Mouse (Mus musculus): ENCODE measurements at regions not wholly inside any gene's neighbourhood (a gene's known extent, or its start where the extent isn't known, plus 50 kb on each side); places are given as distances from the start of the nearest gene placed in this dataset.
A peak's percentile ranks its signal among the peaks of the same experiment; 100 is the strongest.

GRCm38 (mm10) chr7:61851949-61852348 lies 494.4 kb upstream of the Ndn start:
- no peak for TF ChIP-seq CTCF (IDR thresholded peaks at IDR 0.05)
- Histone ChIP-seq H3K4me3 (no peak overlapping the region), H3K27ac (no peak overlapping the region)
- intact Hi-C loops (cut with DNase I), result no loop called here
- DNase-seq (ENCODE audit: extremely low spot score in 1 of 2, low spot score in 2 of 2), result no peak

- TF ChIP-seq CTCF (IDR thresholded peaks at IDR 0.05), result no peak
- intact Hi-C loops (cut with DNase I), result no loop called here
- no peak for DNase-seq (ENCODE audit: extremely low spot score in 1 of 2, low spot score in 2 of 2)
- no peak overlapping the region for H3K27ac ChIP-seq
- H3K4me3 ChIP-seq, result no peak overlapping the region
Observed at GRCm38 (mm10) chr7:61864517-61864916, 481.9 kb upstream of the Ndn start.

- no peak for DNase-seq (ENCODE audit: extremely low spot score in 1 of 2, low spot score in 2 of 2)
- no peak for TF ChIP-seq CTCF (IDR thresholded peaks at IDR 0.05)
- H3K27ac ChIP-seq, result no peak overlapping the region
- intact Hi-C loops (cut with DNase I), result no loop called here
- H3K4me3 ChIP-seq, result no peak overlapping the region
Observed at GRCm38 (mm10) chr7:61866376-61866775, 480.0 kb upstream of the Ndn start.

GRCm38 (mm10) chr7:61876220-61876619 lies 470.1 kb upstream of the Ndn start:
- DNase-seq (ENCODE audit: extremely low spot score in 1 of 2, low spot score in 2 of 2), result no peak
- intact Hi-C loops (cut with DNase I), result no loop called here
- no peak for TF ChIP-seq CTCF (IDR thresholded peaks at IDR 0.05)
- Histone ChIP-seq H3K27ac (no peak overlapping the region), H3K4me3 (no peak overlapping the region)

- no peak for TF ChIP-seq CTCF (IDR thresholded peaks at IDR 0.05)
- peak; percentile 43 to 45 for DNase-seq (ENCODE audit: extremely low spot score in 1 of 2, low spot score in 2 of 2)
- H3K4me3 ChIP-seq, result peak overlapping the region; percentile 23; the same call in 1 of the 2 replicates
- intact Hi-C loops (cut with DNase I), result loop anchor here (1.0 kb wide), 1 partner anchor 40 kb away; no protein-coding TSS in a partner anchor
- peak overlapping the region; percentile 86 for H3K27ac ChIP-seq
Observed at GRCm38 (mm10) chr7:61877311-61878065, 468.9 kb upstream of the Ndn start.

GRCm38 (mm10) chr7:61878095-61878494 lies 468.3 kb upstream of the Ndn start:
- peak overlapping the region; percentile 23; the same call in 1 of the 2 replicates for H3K4me3 ChIP-seq
- TF ChIP-seq CTCF (IDR thresholded peaks at IDR 0.05), result no peak
- peak overlapping the region; percentile 86 for H3K27ac ChIP-seq

GRCm38 (mm10) chr7:61878585-61878984 lies 467.8 kb upstream of the Ndn start:
- Histone ChIP-seq H3K4me3 (no peak overlapping the region), H3K27ac (no peak overlapping the region; the same call in 1 of the 2 replicates)
- DNase-seq (ENCODE audit: extremely low spot score in 1 of 2, low spot score in 2 of 2), result no peak
- TF ChIP-seq CTCF (IDR thresholded peaks at IDR 0.05), result peak; percentile 47
- intact Hi-C loops (cut with DNase I), result no loop called here

More at GRCm38 (mm10) chr7:61878095-61878494, 468.3 kb upstream of the Ndn start:
- DNase-seq (ENCODE audit: extremely low spot score in 1 of 2, low spot score in 2 of 2), result no peak
- intact Hi-C loops (cut with DNase I), result no loop called here

Small RNAs in the stretch of these regions (microRNA-seq; reads per million reads assigned to microRNA genes)
- 0 reads per million in 2 experiments for gene Gm22466
- gene Gm23490, result 0 reads per million in 2 experiments
- 0 to 9.7 reads per million in 2 experiments for gene Gm23873
- gene Gm23917, result 0 reads per million in 2 experiments
- gene Gm23962, result 0 reads per million in 2 experiments
- gene Gm25533, result 0 reads per million in 2 experiments
- gene Mir344, result 0 reads per million in 2 experiments
- gene Mir344b, result 25.1 to 70.8 reads per million in 2 experiments
- gene Mir344c, result 1.2 to 2.4 reads per million in 2 experiments
- 0.48 to 0.49 reads per million in 2 experiments for gene Mir344d-1
- 0 reads per million in 2 experiments for gene Mir344d-2
- gene Mir344d-3, result 0 reads per million in 2 experiments
- 0 reads per million in 2 experiments for gene Mir344e
- gene Mir344h-1, result 0 reads per million in 2 experiments
- 0 reads per million in 2 experiments for gene Mir344h-2
